Mouse (Mus musculus): ENCODE results near the gene Fuom.

GRCm38 (mm10) chr7:140048361-140049114 is 53.7 kb downstream of the Fuom start, which contains the start of gene Msx3:
- TF ChIP-seq CTCF (IDR thresholded peaks at IDR 0.05; ENCODE audit: insufficient read depth, low read depth, low read length) (no peak), POLR2A (IDR thresholded peaks at IDR 0.05; ENCODE audit: insufficient read depth, low read depth, low read length) (no peak)

All from olfactory bulb, adult 2 months (tissue).